In genomic region chr16:4670317-4670716, GRCm38 (mm10) we compare ENCODE assay signal across 25 mouse cellular contexts. TPM values are rescaled to one million over a fixed set of nuclear protein-coding genes. Genes with fewer than 3 reads are reported as not detected.
DNase-seq lines count a peak whose midpoint lies in the region; ATAC-seq lines count a peak whose summit lies in the region.
"Had no signal": no experiment of that assay in that cellular context is flagged by ENCODE, and none has a peak within 500 bp of the region (broad histone marks: within the 10 kb centered on the region; RNA-seq: fewer than 3 reads in every experiment).

No protein-coding gene starts in this region.

- no peak for ATAC-seq in kidney, embryonic 15.5 days (replicated peaks; ENCODE audit: low FRiP score)
- peak; percentile 32; the same call in 1 of the 2 replicates for ATAC-seq in liver, embryonic 16.5 days (ENCODE audit: low read depth)
- ATAC-seq: forebrain, embryonic 14.5 days; forebrain, postnatal 0 days; Patski had no signal

- no peaks in the 10 kb centered on the region for H3K27me3 ChIP-seq in kidney, embryonic 15.5 days
- H3K27me3 ChIP-seq in liver, embryonic 16.5 days (ENCODE audit: control insufficient read depth, insufficient read depth, low read depth, low read length), result no peaks in the 10 kb centered on the region
- H3K27me3 ChIP-seq: CH12.LX; embryonic facial prominence, embryonic 12.5 days; embryonic facial prominence, embryonic 15.5 days; hindbrain, embryonic 12.5 days; Patski had no signal

- peaks cover 5% of the 10 kb centered on the region; the same call in 1 of the 2 replicates for H3K4me1 ChIP-seq in kidney, embryonic 15.5 days
- H3K4me1 ChIP-seq in liver, embryonic 16.5 days (ENCODE audit: control insufficient read depth, low read depth, low read length), result peaks cover 5% of the 10 kb centered on the region
- H3K4me1 ChIP-seq: embryonic facial prominence, embryonic 15.5 days; hindbrain, embryonic 12.5 days had no signal

- no peak overlapping the region for H3K27ac ChIP-seq in kidney, embryonic 15.5 days
- H3K27ac ChIP-seq in liver, embryonic 16.5 days (ENCODE audit: low read length), result no peak overlapping the region
- H3K27ac ChIP-seq: embryonic facial prominence, embryonic 12.5 days; embryonic facial prominence, embryonic 15.5 days; gastrocnemius, adult 2 months; hindbrain, embryonic 12.5 days had no signal

- H3K4me3 ChIP-seq in kidney, embryonic 15.5 days (replicated peaks), result no peak overlapping the region
- H3K4me3 ChIP-seq in liver, embryonic 16.5 days (ENCODE audit: low read depth, low read length), result no peak overlapping the region
- H3K4me3 ChIP-seq: embryonic facial prominence, embryonic 12.5 days; embryonic facial prominence, embryonic 15.5 days; gastrocnemius, adult 2 months; hindbrain, embryonic 12.5 days had no signal

- H3K9me3 ChIP-seq in kidney, embryonic 15.5 days (replicated peaks), result no peaks in the 10 kb centered on the region
- no peaks in the 10 kb centered on the region for H3K9me3 ChIP-seq in liver, embryonic 16.5 days (replicated peaks; ENCODE audit: control insufficient read depth, low read length)
- H3K9me3 ChIP-seq: embryonic facial prominence, embryonic 12.5 days; embryonic facial prominence, embryonic 15.5 days; G1E; hindbrain, embryonic 12.5 days had no signal

- no peak overlapping the region for H3K4me2 ChIP-seq in kidney, embryonic 15.5 days
- no peak overlapping the region for H3K4me2 ChIP-seq in liver, embryonic 16.5 days (ENCODE audit: low read depth, low read length)
- H3K4me2 ChIP-seq: embryonic facial prominence, embryonic 12.5 days; embryonic facial prominence, embryonic 15.5 days; heart, embryonic 11.5 days; hindbrain, embryonic 12.5 days had no signal

- no peak overlapping the region for H3K9ac ChIP-seq in kidney, embryonic 15.5 days
- no peak overlapping the region for H3K9ac ChIP-seq in liver, embryonic 16.5 days (ENCODE audit: low read depth, low read length)
- H3K9ac ChIP-seq: embryonic facial prominence, embryonic 12.5 days; embryonic facial prominence, embryonic 15.5 days; forebrain, postnatal 0 days; hindbrain, embryonic 12.5 days had no signal

- peak; percentile 63 for DNase-seq in kidney, adult 9 months
- no peak for DNase-seq in kidney, adult 11 months
- peak; percentile 53 to 54 for DNase-seq in kidney, postnatal 36 days
- no peak for DNase-seq in liver
- DNase-seq in yolk sac, embryonic 10.5 days (ENCODE audit: low spot score), result peak; percentile 65
- DNase-seq: adrenal gland, postnatal 10 days; adrenal gland, postnatal 36 days; B cell, adult 2 months; cerebellum, adult 18-20 months; cerebellum, adult 9-10 months; cerebellum, postnatal 25 days; forebrain, postnatal 0 days; gastrocnemius, adult 2 months; gastrocnemius, postnatal 14 days; heart, adult 11 months had no signal

- WGBS in kidney, embryonic 15.5 days, result 39% methylated on average over 5 of the region's 5 CpGs
- 64% methylated on average over 5 of the region's 5 CpGs for WGBS in liver, embryonic 16.5 days (ENCODE audit: insufficient replicate concordance)

- H3K36me3 ChIP-seq in kidney, embryonic 15.5 days, result peaks cover 74% of the 10 kb centered on the region
- H3K36me3 ChIP-seq in liver, embryonic 16.5 days (ENCODE audit: control insufficient read depth, insufficient read depth), result peaks cover 2% of the 10 kb centered on the region

RNA-seq across cellular contexts. Expression of gene Coro7, which starts 9.3 kb away (rescaled TPM):
- 19.8 and 22.0 TPM in 2 replicates for polyA plus RNA-seq in kidney, embryonic 15.5 days (2015; fragmentation: Nextera tagmentation; extraction: Ambion mirVana)
- polyA plus RNA-seq in liver, embryonic 16.5 days (2015; fragmentation: Nextera tagmentation; extraction: Ambion mirVana), result 10.1 and 13.5 TPM in 2 replicates

RNA-seq across cellular contexts. Expression of gene Dnaja3, which starts 30.5 kb away (rescaled TPM):
- polyA plus RNA-seq in kidney, embryonic 15.5 days (2015; fragmentation: Nextera tagmentation; extraction: Ambion mirVana), result 77.7 and 81.4 TPM in 2 replicates
- polyA plus RNA-seq in liver, embryonic 16.5 days (2015; fragmentation: Nextera tagmentation; extraction: Ambion mirVana), result 46.5 and 47.3 TPM in 2 replicates

RNA-seq across cellular contexts. Expression of gene Vasn, which starts 30.6 kb away (rescaled TPM):
- polyA plus RNA-seq in kidney, embryonic 15.5 days (2015; fragmentation: Nextera tagmentation; extraction: Ambion mirVana), result 22.7 and 23.5 TPM in 2 replicates
- polyA plus RNA-seq in liver, embryonic 16.5 days (2015; fragmentation: Nextera tagmentation; extraction: Ambion mirVana), result 2.0 and 3.0 TPM in 2 replicates

RNA-seq across cellular contexts. Expression of gene Pam16, which starts 45.5 kb away (rescaled TPM):
- 90.1 and 92.6 TPM in 2 replicates for polyA plus RNA-seq in kidney, embryonic 15.5 days (2015; fragmentation: Nextera tagmentation; extraction: Ambion mirVana)
- 50.8 and 54.5 TPM in 2 replicates for polyA plus RNA-seq in liver, embryonic 16.5 days (2015; fragmentation: Nextera tagmentation; extraction: Ambion mirVana)

RNA-seq across cellular contexts. Expression of gene Nmral1, which starts 48.8 kb away (rescaled TPM):
- 98.2 and 99.8 TPM in 2 replicates for polyA plus RNA-seq in kidney, embryonic 15.5 days (2015; fragmentation: Nextera tagmentation; extraction: Ambion mirVana)
- 29.1 and 35.1 TPM in 2 replicates for polyA plus RNA-seq in liver, embryonic 16.5 days (2015; fragmentation: Nextera tagmentation; extraction: Ambion mirVana)

Comparison
In these comparisons a context has a peak if more than half of its experiments do, and no peak if none do; other contexts are left out.
1. DNase-seq: peak in kidney, adult 9 months (single experiment), kidney, postnatal 36 days (2 of 2) and yolk sac, embryonic 10.5 days (single experiment); none in kidney, adult 11 months (single experiment) and liver (single experiment).